19 mouse cellular contexts compared by ENCODE assay signal in the genomic region with DNA sequence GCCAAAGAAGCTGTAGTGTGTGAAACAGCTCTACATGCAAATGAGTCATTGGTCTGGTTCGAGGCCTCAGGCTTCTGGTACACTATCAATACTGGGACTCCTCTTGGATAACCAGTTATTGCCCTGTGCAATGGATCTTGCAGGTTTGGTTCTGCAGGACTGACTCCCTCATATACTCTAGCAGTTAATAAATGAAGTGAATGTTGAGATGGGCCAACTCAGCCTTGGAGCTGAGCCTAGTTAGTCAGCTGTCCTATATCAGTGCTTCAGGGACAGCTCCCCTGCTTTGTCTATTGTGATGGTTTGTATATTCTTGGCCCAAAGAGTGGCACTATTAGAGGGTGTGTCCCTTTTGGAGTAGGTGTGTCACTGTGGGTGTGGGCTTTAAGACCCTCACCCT.
"Had no signal": no experiment of that assay in that cellular context is flagged by ENCODE, and none has a peak within 500 bp of the region (broad histone marks: within the 10 kb centered on the region; RNA-seq: fewer than 3 reads in every experiment).

No protein-coding gene starts in this region.

- H3K27me3 ChIP-seq: limb, embryonic 13.5 days; liver, embryonic 12.5 days; liver, embryonic 15.5 days; midbrain, embryonic 12.5 days; midbrain, embryonic 15.5 days; neural tube, embryonic 12.5 days; neural tube, embryonic 15.5 days had no signal

- H3K4me2 ChIP-seq: limb, embryonic 13.5 days; liver, embryonic 12.5 days; liver, embryonic 15.5 days; midbrain, embryonic 12.5 days; midbrain, embryonic 15.5 days; neural tube, embryonic 12.5 days; neural tube, embryonic 15.5 days had no signal

- H3K36me3 ChIP-seq: limb, embryonic 10.5 days; limb, embryonic 13.5 days; liver, embryonic 12.5 days; liver, embryonic 15.5 days; midbrain, embryonic 12.5 days; midbrain, embryonic 15.5 days; neural tube, embryonic 12.5 days; neural tube, embryonic 15.5 days had no signal

- H3K27ac ChIP-seq: limb, embryonic 10.5 days; limb, embryonic 13.5 days; liver, embryonic 12.5 days; liver, embryonic 15.5 days; midbrain, embryonic 12.5 days; midbrain, embryonic 15.5 days; neural tube, embryonic 12.5 days; neural tube, embryonic 15.5 days had no signal

- H3K9ac ChIP-seq: limb, embryonic 13.5 days; liver, embryonic 12.5 days; liver, embryonic 15.5 days; midbrain, embryonic 12.5 days; midbrain, embryonic 15.5 days; neural tube, embryonic 12.5 days; neural tube, embryonic 15.5 days had no signal

- H3K4me3 ChIP-seq: limb, embryonic 10.5 days; limb, embryonic 13.5 days; liver, embryonic 12.5 days; liver, embryonic 15.5 days; midbrain, embryonic 12.5 days; midbrain, embryonic 15.5 days; neural tube, embryonic 12.5 days; neural tube, embryonic 15.5 days had no signal

- H3K4me1 ChIP-seq: limb, embryonic 10.5 days; limb, embryonic 13.5 days; liver, embryonic 12.5 days; liver, embryonic 15.5 days; midbrain, embryonic 12.5 days; midbrain, embryonic 15.5 days; neural tube, embryonic 12.5 days; neural tube, embryonic 15.5 days had no signal

- DNase-seq: kidney, adult 18-20 months; kidney, adult 9 months; kidney, postnatal 14 days; kidney, postnatal 4 days; layer of hippocampus, adult 9-11 months; liver; retina, postnatal 1 day; right cerebral cortex, postnatal 25 days; thymus, postnatal 25 days had no signal

- H3K9me3 ChIP-seq: limb, embryonic 10.5 days; limb, embryonic 13.5 days; liver, embryonic 12.5 days; liver, embryonic 15.5 days; midbrain, embryonic 12.5 days; midbrain, embryonic 15.5 days; neural tube, embryonic 12.5 days; neural tube, embryonic 15.5 days had no signal

- ATAC-seq: inflammation-experienced regulatory T-cells, adult 6 months; intestine, embryonic 16.5 days; liver, embryonic 12.5 days; midbrain, embryonic 15.5 days had no signal
